Mouse (Mus musculus): ENCODE data around the gene Mybphl.

Gene Mybphl

DNA sequence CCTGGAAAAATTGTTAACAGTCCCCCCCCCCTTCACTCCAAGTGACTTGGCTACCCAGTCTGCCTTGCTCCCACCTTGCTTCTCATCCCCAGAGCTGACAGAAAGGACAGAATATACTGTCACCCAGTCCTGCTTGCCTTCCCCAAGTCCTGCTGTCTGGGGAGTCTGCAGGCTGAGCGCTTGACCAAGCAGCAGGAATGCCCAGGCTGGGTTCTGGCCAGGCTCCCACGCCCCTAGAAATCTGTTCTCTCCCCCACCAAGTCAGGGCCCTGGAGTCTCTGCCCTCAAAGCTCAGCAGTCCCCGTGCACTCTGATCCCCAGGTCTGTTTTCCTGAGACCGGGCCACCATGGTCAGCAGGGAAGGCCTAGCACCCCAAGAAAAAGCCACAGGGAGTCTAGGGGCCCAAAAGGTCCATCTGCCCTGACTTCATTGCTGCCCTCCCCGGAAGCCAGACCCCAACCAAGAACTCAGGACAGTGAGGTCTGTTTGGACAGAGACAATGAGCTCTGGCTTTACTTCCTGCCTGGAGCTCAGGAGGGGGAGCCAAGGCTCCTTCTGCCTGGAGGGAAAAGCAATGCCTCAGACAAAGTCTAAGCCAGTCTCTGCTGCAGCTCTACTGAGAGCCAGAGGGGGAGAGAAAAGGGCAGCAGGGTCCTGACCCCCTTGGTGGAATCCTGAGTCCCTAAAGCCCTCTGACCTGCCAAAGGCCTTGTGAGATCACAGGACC, 46.5 kb downstream of the Mybphl start:
- no peak for DNase-seq

DNA sequence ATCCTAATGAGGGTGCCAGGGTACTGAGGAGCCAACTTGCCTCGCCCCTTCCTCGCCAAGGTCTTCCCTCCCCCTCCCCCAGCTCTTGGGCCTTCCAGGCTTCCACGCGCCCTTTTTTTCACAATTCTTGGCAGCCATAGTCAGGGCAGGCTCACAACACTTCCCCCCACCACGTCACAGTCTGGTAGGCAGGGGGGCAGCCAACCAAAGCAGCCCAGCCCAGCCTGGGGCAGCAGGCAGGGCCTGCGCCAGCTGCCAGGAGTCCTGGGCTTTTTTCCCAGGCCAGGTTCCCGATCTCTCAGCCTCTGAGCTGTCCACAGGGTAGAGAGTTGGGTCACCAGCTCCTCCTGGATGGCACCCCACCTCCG, 47.0 kb downstream of the Mybphl start:
- DNase-seq = peak; percentile 80

DNA sequence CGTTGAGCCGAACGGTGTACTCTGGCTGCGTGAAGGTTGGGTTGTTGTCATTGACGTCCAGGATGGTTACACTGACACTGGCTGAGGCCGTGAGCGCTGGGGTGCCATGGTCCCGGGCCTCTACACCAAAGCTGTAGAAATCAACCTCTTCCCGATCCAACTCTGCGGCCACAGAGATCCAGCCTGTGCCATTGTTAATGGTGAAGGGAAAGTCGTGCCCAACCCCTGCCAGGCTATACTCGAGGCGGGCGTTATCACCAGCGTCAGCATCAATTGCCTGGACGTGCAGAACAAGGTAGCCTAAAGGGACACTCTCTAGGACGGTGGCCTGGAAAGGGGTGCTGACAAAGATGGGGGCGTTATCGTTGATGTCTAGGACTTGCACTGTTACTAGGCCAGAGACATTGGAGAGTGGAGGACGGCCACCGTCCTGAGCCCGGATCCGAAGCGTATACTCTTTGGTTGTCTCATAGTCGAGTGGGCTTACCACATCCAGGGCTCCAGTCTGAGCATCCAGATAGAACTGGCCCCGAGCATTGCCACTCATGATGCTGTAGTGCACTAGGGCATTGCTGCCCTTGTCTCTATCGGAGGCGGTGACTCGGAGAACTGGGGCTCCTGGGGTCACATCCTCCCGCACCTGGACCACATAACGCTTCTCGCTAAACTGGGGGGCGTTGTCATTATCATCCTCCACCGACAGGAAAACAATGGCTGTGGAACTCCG, 49.1 kb downstream of the Mybphl start:
- no peak for DNase-seq

DNA sequence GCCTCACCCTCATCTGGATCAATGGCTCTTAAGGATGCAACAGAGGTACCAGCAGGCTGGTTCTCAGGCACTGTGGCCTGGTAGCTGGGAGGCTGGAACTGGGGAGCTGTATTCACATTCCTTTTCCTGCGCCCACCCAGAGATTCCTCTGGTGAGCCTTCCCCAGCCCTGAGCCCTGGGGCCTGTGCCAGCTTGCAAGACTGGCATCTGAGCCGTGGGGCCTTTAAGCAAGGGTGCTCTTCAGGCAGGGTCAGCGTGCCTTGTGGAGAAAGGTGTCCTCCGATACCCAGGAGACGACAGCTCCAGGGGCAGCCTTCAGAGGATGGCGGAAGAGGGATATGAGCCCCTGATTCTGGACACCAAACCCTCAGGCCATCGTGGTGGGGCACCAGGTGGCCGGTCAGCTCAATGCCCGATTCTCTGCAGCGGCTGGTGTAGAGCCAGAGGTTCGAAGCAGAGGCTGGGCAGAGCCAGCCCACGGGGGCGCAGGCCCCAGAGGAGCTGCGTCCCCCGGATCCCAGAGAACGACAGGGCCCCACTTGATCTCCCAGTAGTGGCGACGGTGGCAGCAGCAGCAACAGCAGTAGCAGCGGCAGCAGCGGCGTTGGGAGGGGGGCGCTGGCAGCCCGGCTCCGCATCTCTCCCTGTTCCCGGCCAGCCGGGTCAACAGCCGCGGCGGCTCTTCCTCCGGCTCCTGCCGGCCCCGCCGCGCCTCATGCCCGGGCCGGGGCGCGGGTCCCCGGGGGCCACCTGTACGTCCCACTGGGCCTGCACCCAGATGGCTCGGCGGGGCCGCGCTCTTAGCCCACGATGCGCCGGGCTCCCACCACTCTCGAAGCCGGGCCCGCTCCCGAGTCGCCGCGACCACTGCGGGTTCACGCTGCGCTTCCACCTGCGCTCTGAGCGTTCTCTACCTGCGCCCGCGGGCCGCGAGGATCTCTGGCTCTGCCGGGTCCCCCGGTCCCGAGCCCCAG, 50.4 kb downstream of the Mybphl start, which contains the start of gene Celsr2:
Celsr2 (minus strand) TSS at position 696 of the 974 bp plus-strand sequence.
- no peak for DNase-seq

DNA sequence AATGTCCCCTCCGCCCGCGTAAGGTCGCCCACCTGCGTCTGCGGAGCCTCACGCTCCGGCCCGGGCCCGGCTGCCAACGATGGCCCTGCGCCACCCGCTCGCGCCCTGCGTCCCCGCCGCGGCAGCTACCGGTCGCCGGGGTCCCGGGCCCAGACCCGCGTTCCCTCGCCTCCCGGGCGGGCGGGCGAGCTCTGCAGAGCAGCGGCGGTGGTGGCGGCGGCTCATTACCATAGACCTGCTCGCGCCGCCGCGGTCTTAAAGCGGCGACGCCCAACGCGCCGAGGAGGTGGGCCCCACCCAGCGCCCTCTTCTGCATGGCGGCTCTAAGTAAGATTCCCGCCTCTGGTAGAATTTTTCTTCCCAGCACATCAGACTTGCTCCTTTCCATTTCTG, 51.1 kb downstream of the Mybphl start:
- DNase-seq = peak; percentile 81

DNA sequence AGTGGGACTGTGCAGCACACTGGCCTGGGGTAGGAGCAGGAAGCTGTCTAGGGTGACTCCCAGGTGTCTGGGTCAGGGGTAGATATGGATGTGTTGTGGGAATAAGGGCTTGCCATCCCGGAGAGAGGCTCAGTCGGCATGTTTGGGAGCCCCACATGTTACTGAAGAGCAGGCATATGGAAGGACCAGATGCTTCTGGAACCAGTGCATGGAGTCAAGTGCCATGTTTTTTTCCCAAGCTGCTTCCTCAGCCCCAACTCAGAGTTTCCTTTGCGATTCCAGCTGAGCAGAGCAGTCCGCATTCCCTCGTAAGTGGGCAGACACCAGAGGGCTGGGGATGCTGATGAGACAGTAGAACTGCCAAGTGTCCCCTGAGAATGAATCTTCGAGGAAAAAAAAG, 58.3 kb downstream of the Mybphl start:
- DNase-seq = no peak

DNA sequence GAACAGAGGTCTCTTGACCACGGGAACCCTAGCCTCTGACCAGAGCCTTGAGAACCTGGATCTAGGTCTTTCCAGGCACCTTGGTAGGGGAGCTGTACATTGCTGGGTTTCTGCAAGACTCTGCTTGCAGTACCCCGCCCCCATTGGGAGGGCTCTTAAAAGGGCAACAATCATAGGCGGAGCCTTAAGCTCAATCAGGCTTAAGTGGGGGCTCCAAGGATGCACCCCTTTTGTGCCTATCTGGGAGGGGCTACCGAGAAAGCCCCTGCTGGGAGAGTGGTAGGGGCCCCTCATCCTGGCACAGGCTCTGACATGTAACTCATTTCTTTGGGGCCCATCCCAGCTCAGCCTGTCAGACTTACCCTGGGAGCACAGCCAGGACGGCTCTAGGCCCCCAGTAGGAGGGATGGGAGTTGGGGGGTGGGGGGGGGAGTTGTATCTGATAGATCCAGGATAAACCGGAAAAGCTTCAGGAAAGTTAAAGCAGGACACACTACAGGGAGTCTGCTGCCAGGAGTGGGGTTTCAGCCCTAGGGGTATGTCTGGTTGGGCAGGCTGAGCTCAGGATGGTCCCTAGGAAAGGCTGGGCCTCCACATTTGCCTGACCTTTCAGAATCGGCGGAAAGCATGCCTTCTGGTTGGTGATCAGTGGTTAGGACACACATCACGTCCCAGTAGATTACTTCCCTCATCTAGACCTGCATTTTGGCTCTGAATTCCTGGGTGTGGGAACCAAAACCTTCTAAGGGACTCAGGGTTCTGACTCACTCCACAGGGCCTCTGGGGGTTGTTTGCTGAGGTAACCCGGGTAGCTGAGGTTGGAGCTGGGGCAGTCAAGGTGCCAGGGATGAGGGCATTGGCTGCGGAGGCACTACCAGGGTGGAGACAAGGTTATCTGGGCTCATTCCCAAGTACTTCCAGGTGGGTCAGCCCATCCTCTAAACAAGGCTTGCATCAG, 59.4 kb downstream of the Mybphl start:
- peak; percentile 70 for DNase-seq

DNA sequence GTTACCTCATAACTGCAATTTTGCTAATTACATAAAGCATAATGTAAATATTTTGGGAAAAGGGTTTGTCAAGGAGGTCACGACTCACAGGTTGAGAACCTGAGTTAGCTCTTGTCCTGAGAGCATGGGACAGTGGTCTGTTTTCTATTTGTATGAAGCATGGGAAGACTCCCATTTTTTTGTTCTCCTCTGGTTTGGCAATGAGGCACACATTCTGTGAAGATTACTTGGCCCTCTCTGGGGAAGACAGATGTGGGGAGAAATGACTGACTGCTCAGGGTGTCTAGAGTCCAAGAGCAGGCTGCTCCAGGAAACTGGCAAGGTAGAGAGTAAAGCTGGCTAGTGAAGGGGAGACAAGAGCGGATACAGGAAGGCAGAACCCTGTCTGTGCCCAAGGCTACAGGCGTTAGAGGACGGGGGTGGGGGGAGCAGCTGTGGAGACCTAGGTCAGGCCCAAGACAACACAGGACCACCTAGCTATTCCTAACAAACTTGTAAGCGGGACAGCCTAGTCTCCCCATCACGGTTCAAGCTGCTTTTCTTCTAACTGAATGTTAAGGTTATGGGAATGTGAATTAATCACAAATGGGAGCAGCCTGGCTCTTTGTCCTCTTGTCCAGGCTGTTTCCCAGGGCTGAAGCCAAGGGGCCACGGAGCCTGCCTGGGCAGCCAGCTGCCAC, 60.4 kb downstream of the Mybphl start:
- no peak for DNase-seq

DNA sequence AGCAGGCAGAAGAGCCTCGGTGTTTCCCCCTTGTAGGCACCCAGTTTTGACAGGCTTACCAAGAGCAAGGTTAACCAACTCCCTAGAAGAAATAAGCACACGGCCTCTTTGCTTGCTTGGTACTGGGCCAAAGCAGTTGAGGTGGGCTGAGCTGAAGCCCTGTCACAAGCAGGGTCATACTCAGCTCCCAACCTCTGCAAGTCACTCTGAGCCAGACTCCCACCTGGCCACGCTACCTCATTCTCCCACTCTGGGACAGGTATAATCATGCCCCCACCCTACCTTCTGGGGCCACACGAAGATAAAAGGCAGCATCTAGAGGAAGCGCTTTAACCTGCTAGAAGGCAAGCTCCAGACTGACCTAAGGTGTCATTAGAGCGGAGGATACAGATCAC, 60.9 kb downstream of the Mybphl start:
- no peak for DNase-seq
